Comparison of ENCODE assay signal across 12 mouse cellular contexts in genomic region chr14:122489686-122490414, GRCm38 (mm10). TPM values are rescaled to one million over a fixed set of nuclear protein-coding genes. Genes with fewer than 3 reads are reported as not detected.
DNase-seq lines count a peak whose midpoint lies in the region; ATAC-seq and TF ChIP-seq lines count a peak whose summit lies in the region.
"Had no signal": no experiment of that assay in that cellular context is flagged by ENCODE, and none has a peak within 500 bp of the region (broad histone marks: within the 10 kb centered on the region; RNA-seq: fewer than 3 reads in every experiment).

No protein-coding gene starts in this region.

- peak overlapping the region; percentile 50; the same call in 1 of the 2 replicates for H3K4me2 ChIP-seq in embryonic facial prominence, embryonic 12.5 days (replicated peaks)

- no peak for TF ChIP-seq CTCF in left cerebral cortex, adult 2 months (IDR thresholded peaks at IDR 0.05)
- TF ChIP-seq CTCF in olfactory bulb, adult 2 months (IDR thresholded peaks at IDR 0.05; ENCODE audit: insufficient read depth, low read depth, low read length), result no peak

- no peak for DNase-seq in left cerebral cortex, adult 2 months (ENCODE audit: extremely low spot score in 1 of 2, low spot score in 2 of 2)
- DNase-seq in left cerebral cortex, adult 11 months (ENCODE audit: low spot score), result no peak
- peak; percentile 21 for DNase-seq in induced T-regulatory cell, adult 2 months (ENCODE audit: low read depth)
- no peak for DNase-seq in adrenal gland, postnatal 4 days (ENCODE audit: low spot score in 2 of 2)
- no peak for DNase-seq in lung, postnatal 36 days
- DNase-seq: spleen, adult 18-20 months had no signal

- H3K36me3 ChIP-seq in embryonic facial prominence, embryonic 12.5 days, result no peaks in the 10 kb centered on the region

- intact Hi-C loops in left cerebral cortex, adult 2 months (cut with DNase I), result no loop called here

- 4% methylated on average over 12 of the region's 12 CpGs for WGBS in embryonic facial prominence, embryonic 12.5 days
- 18% methylated on average over 12 of the region's 12 CpGs for WGBS in olfactory bulb, adult 2 months

- TF ChIP-seq POLR2A in olfactory bulb, adult 2 months (IDR thresholded peaks at IDR 0.05; ENCODE audit: insufficient read depth, low read depth, low read length), result no peak

- peaks cover 49% of the 10 kb centered on the region for H3K27me3 ChIP-seq in embryonic facial prominence, embryonic 12.5 days

- H3K27ac ChIP-seq in left cerebral cortex, adult 2 months, result peak overlapping the region; percentile 9; the same call in 1 of the 2 replicates
- H3K27ac ChIP-seq in embryonic facial prominence, embryonic 12.5 days, result no peak overlapping the region
- peak overlapping the region; percentile 7; the same call in 1 of the 2 replicates for H3K27ac ChIP-seq in olfactory bulb, adult 2 months (ENCODE audit: insufficient read depth, low read depth, low read length)

- H3K9ac ChIP-seq in embryonic facial prominence, embryonic 12.5 days, result no peak overlapping the region

- no peaks in the 10 kb centered on the region for H3K9me3 ChIP-seq in embryonic facial prominence, embryonic 12.5 days

- H3K4me3 ChIP-seq in left cerebral cortex, adult 2 months, result peak overlapping the region; percentile 1
- no peak overlapping the region for H3K4me3 ChIP-seq in embryonic facial prominence, embryonic 12.5 days
- no peak overlapping the region for H3K4me3 ChIP-seq in olfactory bulb, adult 2 months (ENCODE audit: insufficient read depth, low read depth, low read length)

- peaks cover 7% of the 10 kb centered on the region for H3K4me1 ChIP-seq in embryonic facial prominence, embryonic 12.5 days
- H3K4me1 ChIP-seq in olfactory bulb, adult 2 months (ENCODE audit: control insufficient read depth, insufficient read depth, low read length), result peaks cover 7% of the 10 kb centered on the region; the same call in 1 of the 2 replicates

- ATAC-seq in embryonic facial prominence, embryonic 12.5 days (ENCODE audit: insufficient number of reproducible peaks, insufficient read depth, low FRiP score, low TSS enrichment), result no peak
- ATAC-seq in erythroid progenitor cell, adult 5-6 weeks (replicated peaks; ENCODE audit: low FRiP score, poor library complexity, severe bottlenecking), result no peak

RNA-seq across cellular contexts. Expression of gene Gm10837, which starts 0.5 kb away (rescaled TPM):
- not detected for total RNA-seq in left cerebral cortex, adult 2 months (2021)
- not detected in 2 replicates for polyA plus RNA-seq in embryonic facial prominence, embryonic 12.5 days (2016; fragmentation: Nextera tagmentation; extraction: Ambion mirVana)
- polyA plus RNA-seq in olfactory bulb, adult 2 months (2012; ENCODE audit: insufficient read depth, insufficient read length, low replicate concordance, missing spikeins), result not detected in 2 replicates
- not detected for total RNA-seq in adrenal gland, postnatal 4 days (2021)
- total RNA-seq in erythroid progenitor cell, adult 5-6 weeks (2015; ENCODE audit: low replicate concordance), result not detected in 2 replicates
- total RNA-seq in erythroid progenitor cell, adult 5-6 weeks (2017; ENCODE audit: low replicate concordance), result not detected in 2 replicates
- total RNA-seq: common myeloid progenitor, adult 5-6 weeks; heart, postnatal 36 days had no signal
- polyA plus RNA-seq: lung, embryonic 16.5 days had no signal

RNA-seq across cellular contexts. Expression of gene Zic2, which starts 14.6 kb away (rescaled TPM):
- 10 to 100 TPM; 17.4 to 18.3 TPM for total RNA-seq in left cerebral cortex, adult 2 months (2021)
- 3.7 and 4.9 TPM in 2 replicates for polyA plus RNA-seq in embryonic facial prominence, embryonic 12.5 days (2016; fragmentation: Nextera tagmentation; extraction: Ambion mirVana)
- polyA plus RNA-seq in olfactory bulb, adult 2 months (2012; ENCODE audit: insufficient read depth, insufficient read length, low replicate concordance, missing spikeins), result not detected in 2 replicates
- 1 to 10 TPM in 1 of 2 experiments, under 1 TPM in 1; 0.22 to 1.4 TPM for total RNA-seq in adrenal gland, postnatal 4 days (2021)
- not detected in 2 replicates for total RNA-seq in erythroid progenitor cell, adult 5-6 weeks (2015; ENCODE audit: low replicate concordance)
- total RNA-seq in erythroid progenitor cell, adult 5-6 weeks (2017; ENCODE audit: low replicate concordance), result not detected in 2 replicates
- total RNA-seq: common myeloid progenitor, adult 5-6 weeks; heart, postnatal 36 days had no signal
- polyA plus RNA-seq: lung, embryonic 16.5 days had no signal

RNA-seq across cellular contexts. Expression of gene Zic5, which starts 24.4 kb away (rescaled TPM):
- 1 to 10 TPM; 4.1 to 4.8 TPM for total RNA-seq in left cerebral cortex, adult 2 months (2021)
- 4.8 and 5.4 TPM in 2 replicates for polyA plus RNA-seq in embryonic facial prominence, embryonic 12.5 days (2016; fragmentation: Nextera tagmentation; extraction: Ambion mirVana)
- polyA plus RNA-seq in olfactory bulb, adult 2 months (2012; ENCODE audit: insufficient read depth, insufficient read length, low replicate concordance, missing spikeins), result not detected in 2 replicates
- total RNA-seq in adrenal gland, postnatal 4 days (2021), result under 1 TPM in 1 of 2 experiments, not detected in 1; 0.40 TPM
- not detected in 2 replicates for total RNA-seq in erythroid progenitor cell, adult 5-6 weeks (2015; ENCODE audit: low replicate concordance)
- total RNA-seq in erythroid progenitor cell, adult 5-6 weeks (2017; ENCODE audit: low replicate concordance), result not detected in 2 replicates
- total RNA-seq: common myeloid progenitor, adult 5-6 weeks; heart, postnatal 36 days had no signal
- polyA plus RNA-seq: lung, embryonic 16.5 days had no signal

RNA-seq across cellular contexts. Expression of gene Gm5089, which starts 38.9 kb away (rescaled TPM):
- total RNA-seq in left cerebral cortex, adult 2 months (2021), result under 1 TPM; 0.28 to 0.34 TPM
- 0.38 and 0.47 TPM in 2 replicates for polyA plus RNA-seq in embryonic facial prominence, embryonic 12.5 days (2016; fragmentation: Nextera tagmentation; extraction: Ambion mirVana)
- polyA plus RNA-seq in olfactory bulb, adult 2 months (2012; ENCODE audit: insufficient read depth, insufficient read length, low replicate concordance, missing spikeins), result not detected in 2 replicates
- not detected for total RNA-seq in adrenal gland, postnatal 4 days (2021)
- not detected in 2 replicates for total RNA-seq in erythroid progenitor cell, adult 5-6 weeks (2015; ENCODE audit: low replicate concordance)
- total RNA-seq in erythroid progenitor cell, adult 5-6 weeks (2017; ENCODE audit: low replicate concordance), result not detected in 2 replicates
- total RNA-seq: common myeloid progenitor, adult 5-6 weeks; heart, postnatal 36 days had no signal
- polyA plus RNA-seq: lung, embryonic 16.5 days had no signal

RNA-seq across cellular contexts. Expression of gene Pcca, which starts 44.3 kb away (rescaled TPM):
- total RNA-seq in left cerebral cortex, adult 2 months (2021), result 10 to 100 TPM; 30.2 to 36.2 TPM
- polyA plus RNA-seq in embryonic facial prominence, embryonic 12.5 days (2016; fragmentation: Nextera tagmentation; extraction: Ambion mirVana), result 35.3 and 36.5 TPM in 2 replicates
- polyA plus RNA-seq in olfactory bulb, adult 2 months (2012; ENCODE audit: insufficient read depth, insufficient read length, low replicate concordance, missing spikeins), result not detected in 2 replicates
- 10 to 100 TPM; 63.2 to 64.4 TPM for total RNA-seq in adrenal gland, postnatal 4 days (2021)
- 12.6 and 13.0 TPM in 2 replicates for total RNA-seq in erythroid progenitor cell, adult 5-6 weeks (2015; ENCODE audit: low replicate concordance)
- total RNA-seq in erythroid progenitor cell, adult 5-6 weeks (2017; ENCODE audit: low replicate concordance), result 2.9 and 12.1 TPM in 2 replicates

Comparison
In these comparisons a context has a peak if more than half of its experiments do, and no peak if none do; other contexts are left out.
1. RNA of gene Zic2, which starts 14.6 kb away (total RNA-seq): 17.4 to 18.3 TPM in left cerebral cortex, adult 2 months; 0.22 to 1.4 TPM in adrenal gland, postnatal 4 days and not detected in erythroid progenitor cell, adult 5-6 weeks; every median in the first group is over 4 times any median in the second.